Mouse (Mus musculus) embryo, embryonic 9.5 days (tissue): ENCODE measurements around the gene Dnah17.

Experiments used
- DNase-seq: peaks from one replicate; pipeline ENCODE4 v3.0.0-alpha.2; 2017; ENCODE audit errors: extremely low spot score

Gene Dnah17

DNA sequence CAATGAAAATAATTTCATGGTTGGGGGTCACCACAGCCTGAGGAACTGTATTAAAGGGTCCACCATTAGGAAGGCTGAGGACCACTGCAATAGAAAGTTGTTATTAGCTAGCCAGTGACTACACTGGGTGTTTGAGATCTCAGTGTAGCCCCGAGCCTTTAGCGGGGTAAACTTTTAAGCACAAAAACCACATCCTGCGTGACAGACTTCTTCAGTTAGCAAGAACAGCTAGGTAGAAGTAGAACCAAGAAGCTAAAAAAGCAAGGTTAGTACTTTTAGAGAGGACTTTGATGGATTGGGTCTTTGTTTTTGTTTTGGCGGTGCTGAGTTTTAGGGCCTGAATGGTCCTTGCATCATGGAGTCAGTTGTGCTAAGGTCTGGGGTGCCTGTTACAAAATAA lies 13.3 kb upstream of the Dnah17 start:
- no peak for DNase-seq

- DNase-seq = no peak
Measured at GRCm38 (mm10) chr11:118142547-118143165, 12.2 kb upstream of the Dnah17 start.

GRCm38 (mm10) chr11:118140771-118141565 lies 10.5 kb upstream of the Dnah17 start:
- DNase-seq = no peak

DNA sequence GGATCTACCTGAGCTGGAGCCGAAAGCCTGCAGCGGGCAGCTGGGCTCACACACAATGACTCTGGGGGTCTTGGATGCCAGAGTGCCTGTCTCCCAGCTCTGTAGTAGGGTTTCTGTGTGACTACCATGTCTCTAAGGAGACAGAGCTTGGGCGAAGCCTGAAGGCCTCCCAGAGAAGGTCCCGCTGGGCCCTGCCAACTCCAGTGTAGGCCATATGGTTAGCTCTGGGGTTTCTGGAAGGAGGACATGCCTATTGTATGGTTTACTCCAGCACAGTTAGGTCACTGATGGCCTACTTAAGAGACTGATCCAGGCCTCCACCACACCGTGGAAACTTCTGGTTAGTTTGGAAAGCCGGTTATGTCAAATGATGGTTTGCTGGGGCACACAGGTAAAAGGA lies 7.9 kb upstream of the Dnah17 start:
- no peak for DNase-seq

GRCm38 (mm10) chr11:118136172-118136632 lies 5.8 kb upstream of the Dnah17 start:
- DNase-seq = no peak

DNA sequence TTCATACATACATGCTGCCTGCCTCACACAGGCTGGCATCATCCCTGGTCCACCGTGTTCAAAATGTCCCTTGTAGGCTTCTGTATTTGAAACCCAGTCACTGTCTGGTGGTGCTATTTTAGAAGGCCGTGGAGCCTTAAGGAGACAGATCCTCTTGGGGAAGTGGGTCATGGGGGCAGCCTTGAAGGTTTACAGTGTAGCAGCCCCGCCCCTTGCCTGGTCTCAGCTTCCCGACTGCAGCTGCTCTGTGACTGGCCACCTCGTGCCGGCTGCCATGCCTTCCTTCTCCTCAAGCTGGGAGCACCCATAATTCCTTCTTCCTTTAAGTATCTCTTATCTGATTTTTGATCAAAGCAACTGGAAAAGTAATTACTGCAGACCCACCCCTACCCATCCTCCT lies 4.8 kb upstream of the Dnah17 start:
- DNase-seq = no peak

DNA sequence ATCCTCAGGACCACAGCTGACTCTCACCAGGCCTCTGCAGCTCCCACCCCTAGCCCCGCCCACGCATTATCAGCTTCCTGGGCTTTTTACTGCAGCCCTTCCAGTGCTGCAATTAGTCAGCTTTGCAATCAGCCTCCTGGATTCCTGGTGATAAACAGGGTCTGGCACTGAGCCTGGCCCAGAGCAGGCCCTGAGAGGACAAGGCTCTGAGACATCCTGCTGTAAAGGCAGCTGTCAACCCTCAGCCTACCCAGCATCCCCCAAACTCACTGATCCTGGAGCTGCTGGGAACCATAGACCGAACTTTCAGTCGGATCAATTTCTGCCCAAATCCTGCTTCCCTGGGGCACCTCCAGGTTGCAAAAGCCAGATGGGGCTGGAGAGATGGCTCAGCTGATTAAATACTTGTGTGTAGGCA lies 3.3 kb upstream of the Dnah17 start:
- DNase-seq = peak; percentile 40

DNA sequence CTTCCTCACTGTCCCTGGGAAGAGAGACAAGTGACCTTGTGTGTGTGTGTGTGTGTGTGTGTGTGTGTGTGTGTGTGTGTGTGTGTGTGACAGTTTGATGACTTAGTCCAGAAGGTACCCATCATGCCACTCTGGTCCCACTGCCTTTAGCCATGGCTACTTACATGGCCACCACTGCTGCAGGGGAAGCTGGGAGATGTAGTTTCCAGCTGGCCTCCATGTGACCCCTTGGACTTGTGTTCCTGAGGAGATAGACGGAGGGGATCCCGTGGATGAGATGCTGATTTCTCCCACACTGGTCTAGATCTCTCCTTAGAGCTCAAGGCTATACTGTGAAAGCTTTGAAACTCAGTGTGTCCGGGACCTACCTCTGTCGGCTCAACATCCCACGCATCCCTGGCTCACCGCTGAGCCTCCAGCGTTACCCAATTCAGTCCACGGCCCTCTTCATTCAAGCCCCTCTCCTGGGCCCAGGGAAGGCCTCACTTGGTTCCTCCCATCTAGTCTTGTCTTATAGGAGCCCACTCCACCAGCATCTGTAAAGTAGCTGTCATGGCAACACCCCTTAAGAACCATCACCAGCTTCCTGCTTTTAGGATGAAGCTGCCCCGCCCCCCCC lies 2.8 kb upstream of the Dnah17 start:
- DNase-seq = peak; percentile 34

GRCm38 (mm10) chr11:118132136-118132535 lies 1.7 kb upstream of the Dnah17 start:
- no peak for DNase-seq

DNA sequence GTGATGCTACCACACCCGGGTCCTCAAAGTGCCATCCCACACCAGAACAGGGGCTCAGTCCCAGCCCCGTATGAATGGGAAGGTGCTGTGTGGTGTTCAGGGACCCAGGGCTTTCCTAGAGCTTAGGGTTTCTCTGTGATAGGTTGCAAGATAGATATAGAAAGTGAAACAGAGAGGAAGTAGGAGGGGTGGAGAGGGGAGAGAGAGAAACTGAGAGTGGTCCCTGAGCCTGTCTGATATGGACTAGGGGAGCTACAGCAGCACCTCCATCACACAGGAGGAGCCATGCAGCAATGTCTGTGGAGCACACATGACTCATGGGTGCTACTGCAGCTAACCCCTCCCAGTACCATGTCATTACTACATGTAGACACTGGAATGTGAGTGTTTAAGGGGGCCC lies 622 bp downstream of the Dnah17 start:
- no peak for DNase-seq

DNA sequence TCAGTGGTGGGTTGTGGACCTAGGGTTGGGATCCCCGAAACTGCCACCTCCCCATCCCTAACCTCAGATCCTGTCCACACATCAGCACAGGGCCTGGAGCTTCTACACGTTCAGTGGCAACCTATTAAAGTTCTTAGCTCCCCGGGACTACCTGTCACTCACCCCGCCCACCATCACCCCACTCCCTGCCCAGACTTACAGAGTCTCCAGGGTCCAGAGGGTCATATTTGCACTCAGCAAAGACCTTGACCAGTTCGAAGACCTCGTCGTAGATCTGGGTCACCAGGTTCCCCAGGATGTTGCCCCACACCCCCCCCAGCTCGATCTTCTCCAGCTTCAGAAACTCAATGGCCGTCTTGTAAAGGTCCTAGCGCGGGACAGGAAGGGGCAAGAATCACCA lies 8.8 kb downstream of the Dnah17 start:
- DNase-seq = no peak

GRCm38 (mm10) chr11:118118777-118119176 lies 11.7 kb downstream of the Dnah17 start:
- no peak for DNase-seq

DNA sequence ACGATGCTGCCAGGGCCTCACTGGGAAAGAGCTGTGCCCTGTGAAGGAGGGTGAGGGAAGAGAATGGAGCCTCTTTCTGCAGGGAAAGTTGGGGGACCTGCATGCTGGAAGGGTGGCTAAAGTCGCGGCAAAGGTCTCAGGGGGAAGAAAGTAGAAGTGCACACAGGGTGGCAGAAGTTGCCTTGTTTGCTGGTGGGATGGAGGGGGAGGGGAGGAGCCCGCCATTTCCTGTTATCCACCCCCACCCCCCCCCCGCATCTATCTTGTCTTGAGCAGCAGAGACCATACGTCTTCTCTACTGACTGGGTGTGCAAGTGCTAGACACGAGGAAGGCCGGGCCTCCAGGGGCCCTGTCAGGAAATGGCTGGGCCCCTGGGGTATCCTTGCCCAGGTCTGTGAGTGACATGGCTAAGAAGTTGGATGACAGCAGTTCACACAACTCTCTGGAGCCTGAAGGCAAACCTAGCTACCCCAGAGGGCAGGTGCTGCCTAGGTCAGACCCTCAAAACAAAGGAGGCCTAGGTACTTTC lies 15.8 kb downstream of the Dnah17 start:
- DNase-seq = no peak

DNA sequence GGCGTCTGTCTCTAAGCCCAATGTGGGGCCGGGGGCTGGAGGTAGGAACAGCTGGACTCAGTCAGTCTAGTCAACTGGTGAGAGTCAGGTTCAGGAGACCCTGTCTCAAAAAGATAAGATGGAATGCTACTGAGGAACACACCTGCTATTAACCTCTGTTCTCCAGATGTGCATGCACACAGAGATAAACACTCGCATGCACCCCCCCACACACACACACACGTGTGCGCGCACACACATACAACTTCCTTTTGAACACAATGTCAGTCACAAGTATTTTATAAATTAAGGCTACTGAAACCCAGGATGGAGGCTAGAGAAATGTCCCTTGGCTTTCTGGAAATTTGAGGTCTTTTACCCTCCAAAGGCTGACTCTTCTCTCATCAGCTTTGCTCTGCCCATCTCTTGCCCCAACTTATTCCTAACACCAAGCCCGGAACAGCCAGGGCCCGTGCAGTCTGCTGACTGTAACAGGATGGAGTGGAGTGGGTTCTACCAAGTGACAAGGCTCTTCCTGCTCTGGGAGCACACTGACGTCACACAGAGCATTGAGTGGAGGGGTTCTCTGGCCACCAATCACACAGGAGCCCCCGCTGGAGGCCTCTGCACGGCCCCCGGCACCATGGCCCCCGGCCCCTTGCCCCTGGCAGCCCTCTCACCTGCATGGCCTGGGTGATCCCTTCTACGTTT lies 16.8 kb downstream of the Dnah17 start:
- DNase-seq = no peak

DNA sequence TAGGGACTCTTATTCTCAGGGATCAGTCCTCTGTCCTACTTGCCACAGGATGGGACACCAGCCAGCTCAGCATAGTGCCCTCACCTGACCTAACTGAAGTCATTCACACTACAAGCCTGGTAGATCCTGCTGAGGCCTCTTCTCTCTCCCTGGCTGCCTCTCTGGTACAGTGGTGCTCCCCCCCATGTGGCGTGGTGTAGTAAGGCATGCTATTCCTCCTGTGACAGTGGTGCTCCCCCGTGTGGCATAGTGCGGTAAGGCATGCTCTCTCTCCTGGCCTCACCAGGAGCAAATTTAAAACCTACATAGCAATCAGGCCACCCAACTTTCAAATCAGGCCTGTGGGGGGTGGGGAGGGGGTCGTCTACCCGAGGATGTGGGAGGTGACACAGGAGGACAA lies 26.4 kb downstream of the Dnah17 start:
- peak; percentile 79 for DNase-seq

- no peak for DNase-seq
Measured at GRCm38 (mm10) chr11:118103383-118103782, 27.1 kb downstream of the Dnah17 start.

DNA sequence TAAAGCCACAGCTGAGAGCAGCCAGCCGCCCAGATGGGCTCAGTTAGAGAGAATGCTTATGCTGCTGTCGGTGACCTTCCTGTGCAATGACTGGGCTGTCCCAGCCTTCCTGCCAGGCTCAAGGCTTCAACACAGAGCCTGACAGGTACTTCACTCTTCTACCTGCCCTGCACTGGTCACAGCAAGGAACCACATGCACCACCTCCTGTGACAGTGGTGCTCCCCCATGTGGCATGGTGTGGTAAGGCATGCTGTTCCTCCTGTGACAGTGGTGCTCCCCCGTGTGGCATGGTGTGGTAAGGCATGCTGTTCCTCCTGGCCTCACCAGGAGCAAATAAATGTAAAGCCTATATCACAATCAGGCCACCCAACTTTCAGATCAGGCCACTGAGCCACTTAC lies 27.6 kb downstream of the Dnah17 start:
- peak; percentile 83 for DNase-seq

GRCm38 (mm10) chr11:118101133-118101532 lies 29.3 kb downstream of the Dnah17 start:
- no peak for DNase-seq

DNA sequence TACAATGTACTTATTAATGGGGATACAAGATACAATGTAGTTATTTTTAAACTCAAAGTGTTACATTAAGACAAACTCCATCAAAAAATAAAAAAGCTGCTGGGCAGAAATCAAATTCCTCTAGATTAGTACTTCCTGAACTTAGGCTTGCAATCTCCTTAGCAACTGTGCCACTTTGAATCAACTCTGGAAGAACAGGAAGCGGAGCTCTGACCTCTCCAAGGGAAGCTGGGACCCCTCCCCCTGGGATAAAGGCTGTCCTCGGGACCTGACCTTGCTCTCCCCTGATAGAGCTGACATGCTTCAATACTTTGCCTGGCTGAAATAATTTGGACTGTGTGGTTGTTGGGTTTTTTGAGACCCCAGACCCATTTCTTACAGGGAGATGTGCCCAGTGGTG lies 33.7 kb downstream of the Dnah17 start:
- DNase-seq = no peak

DNA sequence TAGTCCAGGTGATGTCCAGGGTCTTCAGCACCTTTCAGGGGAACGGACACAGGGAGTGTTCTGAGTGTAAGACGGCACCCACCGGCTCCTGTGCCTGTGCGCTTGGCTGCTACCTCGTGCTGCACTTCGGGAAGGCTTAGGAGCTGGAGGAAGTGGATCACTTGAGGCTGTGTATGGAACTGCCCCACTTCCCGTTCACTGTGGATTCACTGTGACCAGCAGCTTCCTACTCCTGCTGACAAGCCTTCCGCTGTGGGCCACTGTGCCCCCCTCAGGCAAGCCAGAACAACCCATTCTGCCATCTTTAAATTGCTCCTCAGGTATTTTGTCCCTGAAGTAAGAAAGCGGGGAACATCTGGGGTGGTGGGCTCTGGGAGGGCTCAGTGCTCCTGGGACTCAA lies 35.4 kb downstream of the Dnah17 start:
- no peak for DNase-seq

- DNase-seq = no peak
Measured at GRCm38 (mm10) chr11:118091002-118091670, 39.3 kb downstream of the Dnah17 start.

GRCm38 (mm10) chr11:118088896-118089295 lies 41.5 kb downstream of the Dnah17 start:
- DNase-seq = no peak
